Mouse (Mus musculus) lung, adult 10 weeks (tissue): ENCODE data around the gene Ldhc. TPM values are rescaled to one million over a fixed set of nuclear protein-coding genes. Genes with fewer than 3 reads are reported as not detected.

Experiments used
- polyA plus RNA-seq: library from polyadenylated mRNA; stranded (reverse); fragments of 350-450 nt; fragmentation: Illumina TruSeq; extraction: RNeasy Lipid Tissue Mini Kit (QIAGEN cat#74804); gene quantifications from one replicate; pipeline ENCODE4 v1.2.3, GENCODE M21; 2014; ENCODE audit warnings: low read depth, low replicate concordance; ENCODE audit not compliant: insufficient read depth

Ldhc gene
- not detected for polyA plus RNA-seq

DNA sequence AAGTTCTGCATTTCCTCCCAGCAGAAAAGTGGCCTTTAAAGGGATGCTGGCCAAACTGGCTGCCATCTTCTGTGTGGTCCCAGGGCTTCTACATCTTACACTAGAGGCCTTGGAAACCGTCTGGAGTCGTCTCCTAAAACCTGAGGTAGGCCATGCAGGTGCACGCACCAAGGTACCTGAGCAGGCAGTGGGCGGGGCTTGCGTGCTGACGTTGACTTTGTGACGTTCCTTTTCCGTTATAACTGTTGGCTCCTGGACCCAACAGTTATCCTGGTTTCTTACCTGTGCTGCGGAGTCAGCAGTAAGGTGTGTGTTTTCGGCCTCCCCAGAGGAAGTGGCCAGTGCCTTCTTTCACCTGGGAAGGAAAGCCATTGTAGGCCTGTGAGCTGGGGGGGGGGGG lies at the start of gene Ldhc:
Gene Ldhc (plus strand): TSS at position 208 of the 400 bp plus-strand sequence.

DNA sequence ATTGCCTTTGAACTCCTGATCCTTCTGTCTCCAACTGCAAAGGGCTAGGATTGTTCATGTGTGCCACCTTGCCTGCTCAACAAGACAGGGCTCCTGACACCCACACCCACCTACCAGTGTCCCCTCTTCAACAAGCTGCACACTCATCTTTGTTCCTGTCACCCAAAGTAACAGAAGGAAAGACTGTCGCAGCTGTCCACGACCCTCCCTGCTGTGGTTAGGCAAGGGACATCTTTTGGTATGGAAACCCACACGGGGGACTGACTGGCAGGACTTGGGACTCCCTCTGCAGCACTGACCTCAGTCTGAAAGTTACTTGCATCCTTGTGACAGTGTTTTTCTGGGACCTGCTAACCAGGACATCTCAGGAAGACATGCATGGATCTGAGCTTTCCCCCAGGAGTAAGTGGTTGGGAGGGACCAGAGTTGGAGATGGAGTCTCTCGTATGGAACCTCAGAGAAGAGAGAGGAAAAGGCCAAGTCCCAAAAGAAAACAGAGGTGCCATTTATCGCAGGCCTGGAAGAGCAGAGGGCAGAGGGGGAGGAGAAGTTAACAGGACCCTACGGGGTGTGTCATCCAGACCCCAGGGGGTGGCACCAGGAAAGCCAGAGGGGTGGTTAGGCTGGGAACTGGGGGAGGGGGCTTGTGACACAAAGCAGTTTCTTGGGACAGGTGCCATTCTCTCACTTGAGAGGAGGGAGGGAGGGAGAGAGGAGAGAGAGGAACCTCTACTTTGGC lies 20.0 kb upstream of the Ldhc start, which contains the start of gene Ldha:
Gene Ldha (plus strand): TSS at position 689 of the 739 bp plus-strand sequence.

DNA sequence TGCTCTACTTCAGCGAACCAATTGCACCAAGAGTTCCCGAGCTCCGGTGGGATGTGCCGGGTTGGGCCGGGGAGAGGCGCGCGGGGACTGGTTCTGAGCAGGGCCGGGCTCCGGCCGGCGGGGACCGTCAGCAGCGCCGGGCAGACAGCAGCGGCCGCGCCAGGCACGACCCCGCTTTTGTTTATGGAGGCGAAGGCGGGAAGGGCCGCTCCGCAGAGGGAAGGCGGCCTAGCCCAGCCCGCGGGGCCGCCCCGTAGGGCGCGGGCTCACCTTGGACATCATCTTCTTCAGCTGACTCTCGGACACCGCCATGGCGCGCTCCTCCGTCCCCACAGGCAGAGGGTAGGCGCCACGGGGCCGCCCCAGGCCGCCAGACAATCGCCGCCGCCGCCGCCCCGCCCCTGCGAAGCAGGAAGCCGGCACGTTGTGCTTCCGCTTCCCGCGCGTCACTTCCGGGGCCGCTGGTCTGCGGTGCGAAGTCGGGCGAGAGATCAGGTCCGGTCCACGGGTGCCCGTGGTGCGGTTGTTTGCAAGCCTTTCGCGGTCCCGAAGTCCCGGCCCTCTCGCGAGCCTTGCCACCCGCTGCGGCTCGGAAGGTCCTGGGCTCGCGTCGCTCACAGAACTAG lies 58.7 kb downstream of the Ldhc start, which contains the start of gene Tsg101:
Gene Tsg101 (minus strand): TSS at position 419 of the 626 bp plus-strand sequence.

Other genes with a start within 250 kb of the Ldhc start
- gene Sergef, start 221.4 kb upstream of the Ldhc start, polyA plus RNA-seq, result 7.2 TPM
- gene Tph1, start 188.7 kb upstream of the Ldhc start, polyA plus RNA-seq, result not detected
- gene Saal1, start 150.5 kb upstream of the Ldhc start, polyA plus RNA-seq, result 5.7 TPM
- 26.5 TPM for gene Saa3, start 145.5 kb upstream of the Ldhc start, polyA plus RNA-seq
- not detected for gene Saa4, start 128.6 kb upstream of the Ldhc start, polyA plus RNA-seq
- gene Saa1, start 118.2 kb upstream of the Ldhc start, polyA plus RNA-seq, result not detected
- gene Saa2, start 109.4 kb upstream of the Ldhc start, polyA plus RNA-seq, result not detected
- 14.7 TPM for gene Hps5, start 65.1 kb upstream of the Ldhc start, polyA plus RNA-seq
- 16.3 TPM for gene Gtf2h1, start 65.1 kb upstream of the Ldhc start, polyA plus RNA-seq
- gene Ldha, start 19.7 kb upstream of the Ldhc start, polyA plus RNA-seq, result 317 TPM
- gene Tsg101, start 58.8 kb downstream of the Ldhc start, polyA plus RNA-seq, result 82.7 TPM
- 3.8 TPM for gene Uevld, start 97.3 kb downstream of the Ldhc start, polyA plus RNA-seq
- not detected for gene Gm9999, start 122.4 kb downstream of the Ldhc start, polyA plus RNA-seq
- 7.8 TPM for gene Spty2d1, start 147.2 kb downstream of the Ldhc start, polyA plus RNA-seq
- 11.8 TPM for gene Tmem86a, start 189.4 kb downstream of the Ldhc start, polyA plus RNA-seq